In the genomic region with DNA sequence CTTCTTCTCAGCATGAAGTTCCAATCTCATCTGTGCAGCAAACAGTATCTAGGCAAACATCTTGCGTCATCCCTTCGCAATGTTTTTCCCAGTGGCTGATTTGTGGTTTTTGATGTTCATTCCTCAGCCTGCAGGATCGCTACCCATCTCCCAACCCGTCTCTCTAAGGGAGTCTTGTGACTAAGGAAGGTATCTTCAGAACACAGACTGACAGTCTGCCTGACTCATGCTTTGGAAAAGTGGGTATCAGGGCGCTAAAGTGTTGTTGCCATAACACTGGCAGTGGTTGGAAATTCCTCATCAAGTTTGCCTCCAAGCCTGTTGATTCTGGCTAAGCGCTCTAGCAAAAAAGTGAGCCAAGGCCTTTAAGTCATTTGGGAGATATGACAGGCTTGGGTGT, we compare ENCODE assay signal across 25 mouse cellular contexts.
DNase-seq lines count a peak whose midpoint lies in the region; ATAC-seq and TF ChIP-seq lines count a peak whose summit lies in the region.
"Had no signal": no experiment of that assay in that cellular context is flagged by ENCODE, and none has a peak within 500 bp of the region (broad histone marks: within the 10 kb centered on the region; RNA-seq: fewer than 3 reads in every experiment).

No protein-coding gene starts in this region.

- H3K36me3 ChIP-seq in C2C12 (ENCODE audit: control insufficient read depth, insufficient read depth) = no peaks in the 10 kb centered on the region
- no peaks in the 10 kb centered on the region for H3K36me3 ChIP-seq in hindbrain, postnatal 0 days (ENCODE audit: insufficient read depth, low read length)
- H3K36me3 ChIP-seq: heart, embryonic 15.5 days; hindbrain, embryonic 12.5 days; kidney, embryonic 15.5 days; limb, embryonic 15.5 days; midbrain, embryonic 13.5 days had no signal

- H3K4me3 ChIP-seq in gastrocnemius, adult 2 months = no peak overlapping the region
- H3K4me3 ChIP-seq in C2C12 (ENCODE audit: insufficient read depth, poor library complexity, severe bottlenecking) = no peak overlapping the region
- no peak overlapping the region for H3K4me3 ChIP-seq in hindbrain, postnatal 0 days (ENCODE audit: low read length)
- H3K4me3 ChIP-seq: heart, embryonic 15.5 days; hindbrain, embryonic 12.5 days; kidney, embryonic 15.5 days; limb, embryonic 15.5 days; megakaryocyte, embryonic 14.5 days; midbrain, embryonic 13.5 days had no signal

- WGBS in hindbrain, postnatal 0 days = 87% methylated on average over 6 of the region's 6 CpGs

- no peak for ATAC-seq in hindbrain, postnatal 0 days
- ATAC-seq: activated CD4-positive, CD25-positive, alpha-beta regulatory T cell, adult 4 months; CD4-positive, CD25-positive, alpha-beta regulatory T cell, adult 4 months; forebrain, postnatal 0 days; midbrain, embryonic 13.5 days had no signal

- TF ChIP-seq CTCF in gastrocnemius, adult 2 months (IDR thresholded peaks at IDR 0.05) = no peak
- TF ChIP-seq CTCF in C2C12 (IDR thresholded peaks at IDR 0.05; ENCODE audit: control insufficient read depth, insufficient read depth, insufficient read length) = no peak
- no peak for TF ChIP-seq CTCF in hindbrain, postnatal 0 days (IDR thresholded peaks at IDR 0.05; ENCODE audit: low read depth)

- no peak overlapping the region for H3K9ac ChIP-seq in hindbrain, postnatal 0 days (replicated peaks; ENCODE audit: low read length)
- H3K9ac ChIP-seq: forebrain, postnatal 0 days; heart, embryonic 15.5 days; hindbrain, embryonic 12.5 days; kidney, embryonic 15.5 days; limb, embryonic 15.5 days; liver, embryonic 14.5 days; lung, embryonic 14.5 days; midbrain, embryonic 13.5 days had no signal

- H3K79me3 ChIP-seq in C2C12 (ENCODE audit: low read depth) = no peaks in the 10 kb centered on the region

- intact Hi-C loops in gastrocnemius, adult 2 months (cut with DNase I) = no loop called here

- H3K4me2 ChIP-seq in hindbrain, postnatal 0 days (ENCODE audit: low read depth, low read length) = no peak overlapping the region
- H3K4me2 ChIP-seq: heart, embryonic 15.5 days; hindbrain, embryonic 12.5 days; kidney, embryonic 15.5 days; limb, embryonic 15.5 days; lung, embryonic 14.5 days; midbrain, embryonic 13.5 days had no signal

- DNase-seq in gastrocnemius, adult 2 months = no peak
- no peak for DNase-seq in gastrocnemius, postnatal 10 days
- peak; percentile 66 for DNase-seq in 3134 (ENCODE audit: extremely low read depth, insufficient read length, low spot score)
- peak; percentile 26 for DNase-seq in adrenal gland, postnatal 14 days
- no peak for DNase-seq in frontal cortex, postnatal 10 days (ENCODE audit: low spot score in 2 of 2)
- no peak for DNase-seq in layer of hippocampus, adult 18-20 months (ENCODE audit: low spot score in 2 of 2)
- no peak for DNase-seq in hindbrain, postnatal 0 days (ENCODE audit: low spot score)
- DNase-seq: cerebellum, adult 8-10 months; cerebellum, postnatal 36 days; forebrain, postnatal 0 days; kidney, adult 11 months; kidney, postnatal 36 days; layer of hippocampus, adult 9-11 months; lung, embryonic 14.5 days had no signal

- no peaks in the 10 kb centered on the region for H3K9me3 ChIP-seq in hindbrain, postnatal 0 days (ENCODE audit: low read length)
- H3K9me3 ChIP-seq: heart, embryonic 15.5 days; hindbrain, embryonic 12.5 days; kidney, embryonic 15.5 days; limb, embryonic 15.5 days; megakaryocyte, embryonic 14.5 days; midbrain, embryonic 13.5 days had no signal

- H3K27ac ChIP-seq in gastrocnemius, adult 2 months = peak overlapping the region; percentile 12; the same call in 1 of the 2 replicates
- no peak overlapping the region for H3K27ac ChIP-seq in hindbrain, postnatal 0 days
- H3K27ac ChIP-seq: heart, embryonic 15.5 days; hindbrain, embryonic 12.5 days; kidney, embryonic 15.5 days; limb, embryonic 15.5 days; liver, embryonic 14.5 days; midbrain, embryonic 13.5 days; stomach, postnatal 0 days had no signal

- H3ac ChIP-seq in C2C12 (ENCODE audit: control insufficient read depth, insufficient read length, low read depth) = no peak overlapping the region

- no peaks in the 10 kb centered on the region for H3K79me2 ChIP-seq in C2C12 (ENCODE audit: control insufficient read depth, insufficient read depth)

- no peaks in the 10 kb centered on the region for H3K4me1 ChIP-seq in hindbrain, postnatal 0 days (ENCODE audit: insufficient read depth, low read length)
- H3K4me1 ChIP-seq: kidney, embryonic 15.5 days had no signal

- H3K27me3 ChIP-seq in C2C12 (ENCODE audit: control insufficient read depth, insufficient read depth, insufficient read length) = no peaks in the 10 kb centered on the region
- H3K27me3 ChIP-seq in hindbrain, postnatal 0 days (ENCODE audit: insufficient read depth, low read length) = no peaks in the 10 kb centered on the region
- H3K27me3 ChIP-seq: heart, embryonic 15.5 days; hindbrain, embryonic 12.5 days; kidney, embryonic 15.5 days; limb, embryonic 15.5 days; midbrain, embryonic 13.5 days had no signal

TF ChIP-seq in C2C12, 6 proteins besides CTCF, POLR2A, EP300 and RAD21:
- TF ChIP-seq MYOD1 (IDR thresholded peaks at IDR 0.05; ENCODE audit: control insufficient read depth, insufficient read length, low read depth) (no peak), FOSL1 (IDR thresholded peaks at IDR 0.05; ENCODE audit: insufficient read depth, low read length, poor library complexity, severe bottlenecking) (no peak), CEBPB (IDR thresholded peaks at IDR 0.05; ENCODE audit: low read depth) (peak; percentile 9)

Comparison
In these comparisons a context has a peak if more than half of its experiments do, and no peak if none do; other contexts are left out.
1. DNase-seq: peak in 3134 (single experiment) and adrenal gland, postnatal 14 days (single experiment); none in gastrocnemius, adult 2 months (single experiment), gastrocnemius, postnatal 10 days (single experiment), frontal cortex, postnatal 10 days (0 of 2), layer of hippocampus, adult 18-20 months (0 of 2) and hindbrain, postnatal 0 days (single experiment).